Mouse (Mus musculus) small intestine, adult 2 months (tissue): ENCODE data around the gene Scn3b. TPM values are rescaled to one million over a fixed set of nuclear protein-coding genes. Genes with fewer than 3 reads are reported as not detected.
A peak's percentile ranks its signal among the peaks of the same experiment; 100 is the strongest.

Experiments used
- H3K27ac ChIP-seq: fragments of 200-500 bp; 2 replicates; pipeline ENCODE4 v1.5.1; 2012; ENCODE audit warnings: low read depth, low read length, control low read depth, inconsistent platforms; ENCODE audit not compliant: insufficient read depth
- H3K27me3 ChIP-seq: fragments of 200-500 bp; 2 replicates; pipeline ENCODE4 v1.6.1; 2012; ENCODE audit warnings: mild to moderate bottlenecking, moderate library complexity, low read length, inconsistent platforms; ENCODE audit not compliant: control insufficient read depth, insufficient read depth
- H3K36me3 ChIP-seq: fragments of 200-500 bp; 2 replicates; pipeline ENCODE4 v1.6.1; 2012; ENCODE audit warnings: mild to moderate bottlenecking, low read length, control low read depth, inconsistent platforms; ENCODE audit not compliant: control insufficient read depth, insufficient read depth
- H3K4me1 ChIP-seq: fragments of 200-500 bp; 2 replicates; pipeline ENCODE4 v1.6.1; 2012; ENCODE audit warnings: low read length, inconsistent platforms, mixed read lengths; ENCODE audit not compliant: control insufficient read depth, insufficient read depth, insufficient read length
- H3K4me3 ChIP-seq: fragments of 200-500 bp; 2 replicates; pipeline ENCODE4 v1.5.1; 2012; ENCODE audit warnings: low read depth, mild to moderate bottlenecking, control low read depth, inconsistent platforms, low read length, moderate library complexity
- CTCF ChIP-seq: fragments of 200-500 bp; IDR thresholded peaks from 2 replicates; pipeline ENCODE4 v1.5.1; 2012; ENCODE audit warnings: low read depth, mild to moderate bottlenecking, control low read depth, inconsistent platforms, low read length, moderate library complexity, mixed read lengths; ENCODE audit not compliant: insufficient replicate concordance, insufficient read length; ENCODE audit errors: extremely low read depth
- POLR2A ChIP-seq: fragments of 200-500 bp; IDR thresholded peaks from 2 replicates; pipeline ENCODE4 v1.6.1; 2012; ENCODE audit warnings: low read depth, mild to moderate bottlenecking, control low read depth, inconsistent platforms, low read length, moderate library complexity
- WGBS: fragments of 180-500 bp; shearing (Covaris S2); methylation state at CpG from one replicate; pipeline ENCODE4 v1.1.7; 2018; 5-methylcytosine and 5-hydroxymethylcytosine counted together
- polyA plus RNA-seq: library from polyadenylated mRNA; depleted of rRNA; stranded (reverse); fragments of >200 nt; gene quantifications from 2 replicates; pipeline ENCODE4 v1.2.3, GENCODE M21; 2012

The Scn3b gene
- polyA plus RNA-seq, 1 experiment = 0.43 TPM

DNA sequence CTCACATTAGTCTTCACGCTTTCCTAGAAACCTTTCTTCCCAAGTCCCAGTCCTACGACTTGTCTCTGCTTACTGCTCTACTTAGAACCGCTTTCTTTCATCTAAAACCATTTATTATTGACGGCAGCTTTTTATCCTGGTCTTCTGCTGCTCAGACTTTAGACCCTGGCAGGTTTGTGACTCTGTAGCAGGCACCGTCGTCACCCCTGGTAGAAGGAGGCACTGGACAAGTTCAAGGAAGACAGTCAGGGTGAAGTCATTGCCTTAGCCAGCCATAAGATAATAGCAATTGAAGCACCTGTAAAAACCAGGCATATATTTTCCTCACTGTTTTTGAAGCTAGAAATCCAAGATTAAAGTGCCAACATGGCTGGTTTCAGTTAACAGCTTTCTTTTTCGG is 33.8 kb upstream of the Scn3b start:
- H3K36me3 ChIP-seq = no peaks in the 10 kb centered on the region
- no peak for TF ChIP-seq POLR2A
- TF ChIP-seq CTCF = no peak
- WGBS = 40% methylated on average over 7 of the region's 7 CpGs

GRCm38 (mm10) chr9:40239749-40240148 is 29.3 kb upstream of the Scn3b start:
- 68% methylated on average over 4 of the region's 4 CpGs for WGBS
- TF ChIP-seq CTCF (no peak), POLR2A (no peak)
- Histone ChIP-seq H3K4me1 (peaks cover 9% of the 10 kb centered on the region), H3K36me3 (no peaks in the 10 kb centered on the region), H3K27ac (no peak overlapping the region), H3K4me3 (no peak overlapping the region), H3K27me3 (no peaks in the 10 kb centered on the region)

More for the DNA sequence above, 33.8 kb upstream of the Scn3b start:
- H3K4me1 ChIP-seq = no peaks in the 10 kb centered on the region
- H3K27me3 ChIP-seq = no peaks in the 10 kb centered on the region
- no peak overlapping the region for H3K4me3 ChIP-seq
- no peak overlapping the region for H3K27ac ChIP-seq

- Histone ChIP-seq H3K27ac (no peak overlapping the region), H3K4me3 (no peak overlapping the region), H3K36me3 (no peaks in the 10 kb centered on the region), H3K4me1 (peaks cover 9% of the 10 kb centered on the region), H3K27me3 (no peaks in the 10 kb centered on the region)
- WGBS = 56% methylated on average over 5 of the region's 5 CpGs
- TF ChIP-seq CTCF (no peak), POLR2A (no peak)
These were observed 28.7 kb upstream of the Scn3b start for GRCm38 (mm10) chr9:40240311-40240710.

- H3K27ac ChIP-seq = no peak overlapping the region
- peaks cover 9% of the 10 kb centered on the region for H3K4me1 ChIP-seq
- peak overlapping the region; percentile 56 for H3K4me3 ChIP-seq
- TF ChIP-seq CTCF (no peak), POLR2A (no peak)
- H3K36me3 ChIP-seq = no peaks in the 10 kb centered on the region
- WGBS = 15% methylated on average over 15 of the region's 15 CpGs
- H3K27me3 ChIP-seq = no peaks in the 10 kb centered on the region
These were observed 27.7 kb upstream of the Scn3b start for GRCm38 (mm10) chr9:40241223-40241801.

DNA sequence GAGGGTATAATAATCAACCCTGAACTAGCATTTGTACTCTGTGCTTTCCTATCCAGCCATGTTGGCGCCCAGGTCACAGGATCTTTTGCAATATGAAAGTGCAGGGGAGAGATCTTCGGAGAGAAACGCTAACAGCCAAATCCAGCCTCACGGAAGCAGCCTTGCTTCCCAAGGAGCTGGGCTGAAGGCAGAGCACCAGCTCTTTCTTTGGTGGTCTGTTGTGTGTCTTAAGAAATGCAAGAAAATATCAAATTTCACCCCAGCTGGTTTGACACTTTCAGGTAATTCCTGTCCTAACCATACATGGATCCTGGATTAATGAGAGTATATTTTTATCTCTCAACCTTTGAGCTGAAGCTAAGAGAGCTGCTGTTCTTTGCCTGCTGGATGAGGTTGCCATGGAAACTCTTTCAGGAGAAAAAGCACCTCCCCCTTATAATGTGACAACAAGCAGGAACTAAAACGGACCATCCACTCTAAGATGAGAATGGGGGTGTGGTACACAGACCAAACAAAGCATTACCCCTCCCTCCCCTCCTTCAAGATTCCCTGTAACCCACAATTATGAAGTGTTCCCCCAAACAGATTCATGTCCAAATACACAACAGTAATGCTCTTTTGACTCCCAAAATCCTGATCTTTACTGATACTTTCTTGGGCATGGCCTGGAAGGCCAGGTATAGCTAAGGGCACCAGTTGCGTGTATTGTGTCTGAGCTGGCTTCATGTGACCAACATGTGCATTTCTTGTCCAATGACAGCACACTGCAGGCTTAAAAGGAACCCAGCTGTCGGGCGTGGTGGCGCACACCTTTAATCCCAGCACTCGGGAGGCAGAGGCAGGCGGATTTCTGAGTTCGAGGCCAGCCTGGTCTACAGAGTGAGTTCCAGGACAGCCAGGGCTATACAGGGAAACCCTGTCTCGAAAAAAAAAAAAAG is 26.8 kb upstream of the Scn3b start:
- Histone ChIP-seq H3K27ac (no peak overlapping the region), H3K27me3 (no peaks in the 10 kb centered on the region), H3K4me1 (peaks cover 9% of the 10 kb centered on the region), H3K36me3 (no peaks in the 10 kb centered on the region), H3K4me3 (peak overlapping the region; percentile 56)
- no peak for TF ChIP-seq POLR2A
- no peak for TF ChIP-seq CTCF
- 53% methylated on average over 13 of the region's 13 CpGs for WGBS

DNA sequence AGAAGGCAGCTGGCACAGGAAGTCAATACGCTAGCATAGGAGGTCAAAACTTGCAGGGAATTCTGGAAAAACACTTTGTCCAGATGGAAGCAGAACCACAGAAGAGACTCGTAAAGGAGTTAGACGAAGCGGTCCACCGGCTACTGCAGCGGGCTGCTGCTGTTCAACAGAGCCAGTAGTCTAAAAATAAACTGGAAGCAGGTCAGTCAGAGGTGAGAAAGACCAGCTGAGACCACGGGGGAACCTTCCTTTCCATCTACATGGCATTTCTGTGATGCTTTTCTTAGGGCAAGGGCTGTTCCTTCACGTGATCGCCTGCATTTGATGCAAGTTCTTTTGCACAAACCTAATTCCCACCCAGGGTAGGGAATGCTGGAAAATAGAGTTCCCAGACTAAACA is 23.6 kb upstream of the Scn3b start:
- TF ChIP-seq POLR2A (no peak), CTCF (no peak)
- Histone ChIP-seq H3K4me1 (peaks cover 9% of the 10 kb centered on the region), H3K4me3 (no peak overlapping the region), H3K36me3 (no peaks in the 10 kb centered on the region), H3K27me3 (no peaks in the 10 kb centered on the region), H3K27ac (no peak overlapping the region)
- WGBS = 74% methylated on average over 9 of the region's 9 CpGs

- no peaks in the 10 kb centered on the region for H3K36me3 ChIP-seq
- H3K27me3 ChIP-seq = no peaks in the 10 kb centered on the region
- H3K4me1 ChIP-seq = peaks cover 8% of the 10 kb centered on the region
- no peak overlapping the region for H3K27ac ChIP-seq
- WGBS = 82% methylated on average over 7 of the region's 7 CpGs
- no peak overlapping the region for H3K4me3 ChIP-seq
- TF ChIP-seq CTCF (no peak), POLR2A (no peak)
These were observed 22.9 kb upstream of the Scn3b start for GRCm38 (mm10) chr9:40245974-40246665.
